Mouse (Mus musculus) erythroblast, embryonic 14.5 days (primary cell): ENCODE data around the gene Ppp1cb.

Experiments used
- GATA1 ChIP-seq: IDR thresholded peaks from 2 replicates; pipeline ENCODE4 v1.6.1; 2012; ENCODE audit warnings: low read length, inconsistent platforms, mixed read lengths
- TAL1 ChIP-seq: IDR thresholded peaks from 3 replicates; pipeline ENCODE4 v1.6.1; 2012; ENCODE audit warnings: low read length, inconsistent platforms, mixed read lengths

- TF ChIP-seq TAL1 = no peak
- no peak for TF ChIP-seq GATA1
These were observed 43.1 kb upstream of the Ppp1cb start for GRCm38 (mm10) chr5:32415554-32415953.
